Mouse (Mus musculus) heart, postnatal 10 days (tissue): ENCODE data around the gene Krt18. TPM values are rescaled to one million over a fixed set of nuclear protein-coding genes. Genes with fewer than 3 reads are reported as not detected.

Experiments
- DNase-seq, 2 experiments: peaks; one replicate each; pipeline ENCODE4 v3.0.0; 2021
- intact Hi-C: fragments of 180-260 bp; cut with DNase I; formaldehyde crosslinking; loops from one replicate; pipeline ENCODE4 v1.15.1; 2025
- total RNA-seq, 2 experiments: library from RNA; stranded (reverse); gene quantifications; 2 replicates each; pipeline ENCODE4 v1.2.3; 2021

Gene Krt18
- total RNA-seq, 2 experiments from 2014 or later = 6.5 to 7.2 TPM

- DNase-seq = no peak
- intact Hi-C loops = no loop called here
Measured at GRCm38 (mm10) chr15:102007097-102008069, 20.6 kb upstream of the Krt18 start.

GRCm38 (mm10) chr15:102010569-102011245 lies 17.3 kb upstream of the Krt18 start:
- peak; percentile 38 to 45 for DNase-seq
- intact Hi-C loops = no loop called here

GRCm38 (mm10) chr15:102012260-102012765 lies 15.7 kb upstream of the Krt18 start:
- no peak for DNase-seq
- intact Hi-C loops = no loop called here

GRCm38 (mm10) chr15:102013651-102014050 lies 14.3 kb upstream of the Krt18 start:
- intact Hi-C loops = no loop called here
- no peak for DNase-seq

GRCm38 (mm10) chr15:102014848-102015247 lies 13.1 kb upstream of the Krt18 start:
- DNase-seq = no peak
- intact Hi-C loops = no loop called here

- intact Hi-C loops = no loop called here
- DNase-seq = peak in 1 of 2 experiments; percentile 29
Measured at GRCm38 (mm10) chr15:102016096-102016495, 11.9 kb upstream of the Krt18 start.

- intact Hi-C loops = no loop called here
- no peak for DNase-seq
Measured at GRCm38 (mm10) chr15:102016787-102017186, 11.2 kb upstream of the Krt18 start.

- intact Hi-C loops = no loop called here
- no peak for DNase-seq
Measured at GRCm38 (mm10) chr15:102017918-102018463, 10.0 kb upstream of the Krt18 start.

- DNase-seq = no peak
- intact Hi-C loops = no loop called here
Measured at GRCm38 (mm10) chr15:102022481-102022880, 5.5 kb upstream of the Krt18 start.

GRCm38 (mm10) chr15:102023888-102024287 lies 4.1 kb upstream of the Krt18 start:
- DNase-seq = no peak
- intact Hi-C loops = no loop called here

- DNase-seq = peak in 1 of 2 experiments; percentile 39
- intact Hi-C loops = no loop called here
Measured at GRCm38 (mm10) chr15:102025136-102025872, 2.7 kb upstream of the Krt18 start.

- intact Hi-C loops = no loop called here
- DNase-seq = no peak
Measured at GRCm38 (mm10) chr15:102026430-102026829, 1.6 kb upstream of the Krt18 start.

GRCm38 (mm10) chr15:102034121-102035053 lies 6.4 kb downstream of the Krt18 start:
- DNase-seq = peak in 1 of 2 experiments; percentile 11
- intact Hi-C loops = no loop called here

GRCm38 (mm10) chr15:102040277-102040676 lies 12.3 kb downstream of the Krt18 start:
- intact Hi-C loops = no loop called here
- no peak for DNase-seq

GRCm38 (mm10) chr15:102041951-102042350 lies 14.0 kb downstream of the Krt18 start:
- DNase-seq = no peak
- intact Hi-C loops = no loop called here

GRCm38 (mm10) chr15:102044745-102045144 lies 16.8 kb downstream of the Krt18 start:
- intact Hi-C loops = no loop called here
- no peak for DNase-seq

- no peak for DNase-seq
- intact Hi-C loops = no loop called here
Measured at GRCm38 (mm10) chr15:102045691-102046090, 17.7 kb downstream of the Krt18 start.

- DNase-seq = no peak
- intact Hi-C loops = no loop called here
Measured at GRCm38 (mm10) chr15:102048006-102048405, 20.0 kb downstream of the Krt18 start.

- DNase-seq = no peak
- intact Hi-C loops = no loop called here
Measured at GRCm38 (mm10) chr15:102049871-102050270, 21.9 kb downstream of the Krt18 start.
